Mouse (Mus musculus) urinary bladder, postnatal 0 days (tissue): ENCODE data around the gene Gdi1. TPM values are rescaled to one million over a fixed set of nuclear protein-coding genes. Genes with fewer than 3 reads are reported as not detected.

ENCODE experiments used
- microRNA-seq: library from miRNA; unstranded; fragments of <30 nt; microRNA quantifications from one replicate; pipeline ENCODE4, GENCODE M21; 2016
- polyA plus RNA-seq: library from polyadenylated mRNA; unstranded; fragments of >200 nt; fragmentation: Nextera tagmentation; extraction: Ambion mirVana; gene quantifications from 2 replicates; pipeline ENCODE4 v1.2.1, GENCODE M21; 2015

The Gdi1 gene
- 106 and 112 TPM in 2 replicates for polyA plus RNA-seq

DNA sequence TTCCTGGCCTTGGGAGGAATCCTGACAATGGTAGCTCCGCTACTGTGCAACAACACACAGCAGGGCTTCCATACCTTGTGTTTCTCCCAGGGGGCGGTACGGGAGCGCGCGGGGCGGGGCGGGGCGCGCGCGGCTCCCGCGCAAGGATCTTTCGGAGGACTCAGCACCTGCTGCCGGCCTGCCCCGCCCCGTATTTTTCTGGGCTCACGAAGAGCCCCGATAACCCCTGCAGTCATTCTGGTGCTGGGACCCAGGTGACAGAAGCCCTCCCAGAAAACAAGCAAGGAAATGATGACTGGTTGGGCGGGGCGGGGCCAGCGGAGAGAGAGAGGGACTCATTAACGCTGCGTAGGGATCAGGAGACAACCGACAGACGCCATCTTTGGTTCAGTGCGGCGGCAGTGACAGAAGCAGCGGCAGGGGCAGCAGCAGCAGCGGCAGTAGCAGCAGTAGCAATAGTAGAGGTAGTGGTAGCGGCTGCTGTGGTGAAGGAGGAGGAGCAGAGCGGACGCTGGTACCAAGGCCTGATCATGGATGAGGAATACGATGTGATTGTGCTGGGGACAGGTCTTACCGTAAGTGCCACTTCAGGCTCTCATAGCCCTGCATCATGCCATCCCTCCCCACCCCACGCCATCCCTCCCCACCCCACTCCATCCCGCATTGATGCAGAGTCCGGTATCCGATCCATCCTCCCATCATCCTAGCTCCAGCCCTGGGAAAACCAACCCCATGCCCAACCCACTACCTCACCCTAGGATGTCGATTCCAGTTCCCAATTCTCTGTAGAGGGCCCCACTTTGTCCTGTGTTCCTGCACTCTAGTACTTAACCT, at the start of gene Gdi1:
Gene Gdi1, plus strand, starts transcription at position 132 of the 834 bp plus-strand sequence.

DNA sequence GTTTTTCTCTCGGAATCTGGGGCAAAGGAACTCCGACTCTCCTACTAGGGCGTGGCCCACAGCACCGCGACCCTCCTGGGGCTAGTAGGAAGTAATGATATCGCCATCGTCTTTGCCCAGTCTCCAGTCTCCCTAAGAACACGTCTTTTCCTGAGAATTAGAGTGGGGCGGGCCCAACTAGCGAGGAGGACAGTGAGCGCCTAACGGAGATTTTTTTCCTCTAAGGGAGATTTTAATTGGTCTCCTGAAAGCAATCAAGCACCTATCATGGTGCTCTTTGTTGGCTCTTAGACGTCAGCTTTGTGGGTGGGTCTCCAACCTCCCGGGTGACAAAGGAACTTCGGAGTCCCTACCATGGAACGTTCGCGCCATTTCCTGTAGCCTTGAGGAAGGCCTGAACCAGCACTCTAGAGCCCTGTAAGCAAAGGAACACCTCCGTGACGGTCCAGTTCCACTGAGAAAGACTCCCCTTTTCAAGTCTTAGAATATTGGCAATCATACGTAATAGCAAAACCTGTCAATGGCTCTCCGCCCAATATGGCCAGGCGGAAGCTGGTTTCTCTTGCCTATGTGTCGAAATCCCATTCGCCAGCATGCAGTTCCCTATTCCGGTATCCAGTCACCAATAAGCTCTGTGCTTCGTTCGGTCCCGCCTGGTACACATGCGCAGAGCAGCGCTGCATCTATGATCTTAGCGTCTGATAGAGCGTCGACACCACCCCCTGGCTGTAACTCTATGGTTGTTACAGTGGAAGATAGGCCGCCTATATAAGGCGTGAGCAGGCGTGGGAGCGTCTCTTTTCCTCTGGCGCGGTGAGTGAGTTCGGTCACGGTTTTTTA, 34.5 kb upstream of the Gdi1 start, which contains the start of gene Rpl10:
Gene Rpl10, plus strand, starts transcription at position 751 of the 840 bp plus-strand sequence.

DNA sequence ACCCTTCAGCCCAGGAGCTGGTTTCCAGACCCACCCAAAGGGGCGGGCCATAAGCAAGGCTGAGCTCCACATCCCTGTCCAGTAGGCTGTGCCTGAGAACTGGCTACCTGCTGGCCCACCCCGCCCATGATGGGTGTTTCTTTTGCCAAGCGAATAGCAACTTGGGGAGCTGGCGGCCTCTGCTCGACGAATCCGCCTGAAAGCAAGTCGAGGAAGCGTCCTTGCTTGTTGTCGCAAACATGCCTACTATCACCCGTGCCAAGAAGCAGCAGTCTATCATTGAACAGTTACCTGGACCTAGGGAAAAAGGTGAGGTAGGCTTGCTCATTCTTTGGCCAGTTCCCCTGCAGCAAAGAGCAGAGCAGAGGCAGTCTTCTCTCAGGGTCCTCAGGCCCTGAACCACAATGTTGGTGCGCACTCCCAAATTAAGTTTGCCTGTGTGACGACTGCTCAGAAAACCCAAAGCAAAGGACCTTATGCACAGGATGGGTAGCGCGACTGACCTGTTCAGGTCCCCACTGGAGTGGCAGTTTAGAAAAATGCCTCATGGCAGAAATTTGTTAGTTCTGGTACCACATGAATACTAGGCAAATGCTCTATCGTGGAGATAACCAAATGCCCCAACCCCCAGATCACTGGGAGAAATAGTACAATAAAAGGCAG, 22.9 kb upstream of the Gdi1 start, which contains the start of the genes Taz and Dnase1l1:
Gene Taz, plus strand, starts transcription at position 181 of the 663 bp plus-strand sequence.
Gene Dnase1l1, minus strand, starts transcription at position 606 of the 663 bp plus-strand sequence.

GRCm38 (mm10) chrX:74296538-74297448, 8.0 kb upstream of the Gdi1 start, which contains the start of gene Atp6ap1:
TSS of gene Atp6ap1 (plus strand) at chrX:74297097.

DNA sequence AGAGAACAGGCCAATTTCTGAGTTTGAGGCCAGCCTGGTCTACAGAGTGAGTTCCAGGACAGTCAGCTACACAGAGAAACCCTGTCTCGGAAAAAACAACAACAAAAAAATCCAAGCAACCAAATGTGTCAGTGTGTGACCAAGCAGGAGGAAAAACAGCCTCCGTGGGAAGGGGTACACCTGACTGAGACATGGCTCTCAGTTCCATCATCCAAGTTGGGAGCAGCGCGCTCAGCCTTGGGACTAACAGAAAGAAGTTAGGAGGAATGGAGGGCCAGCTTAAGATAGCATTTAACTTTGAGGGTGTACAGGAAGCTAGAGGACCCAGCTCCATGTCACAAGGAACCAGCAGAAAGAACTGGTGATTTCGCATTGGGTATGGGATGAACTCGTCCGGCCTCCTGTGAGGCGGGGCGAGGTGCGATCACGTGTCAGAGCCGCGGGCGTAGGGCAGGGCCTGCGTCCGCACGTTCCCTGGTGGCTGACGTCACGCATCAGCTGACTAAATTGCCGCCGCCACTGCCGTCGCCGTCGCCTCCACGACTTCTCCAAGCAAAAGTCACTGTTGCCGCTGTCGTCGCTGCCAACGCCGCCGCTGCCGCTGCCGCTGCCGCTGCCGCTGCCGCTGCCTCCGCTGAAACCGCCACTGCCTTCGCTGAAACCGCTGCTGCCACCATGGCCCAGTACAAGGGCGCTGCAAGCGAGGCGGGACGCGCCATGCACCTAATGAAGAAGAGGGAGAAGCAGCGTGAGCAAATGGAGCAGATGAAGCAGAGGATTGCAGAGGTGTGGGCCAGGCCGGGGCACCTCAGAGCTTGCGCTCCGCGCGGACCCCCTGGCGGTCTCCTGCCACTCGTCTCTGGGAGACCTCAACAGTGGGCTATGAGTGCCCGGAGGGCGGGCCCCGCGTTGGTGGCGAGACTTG, 8.0 kb downstream of the Gdi1 start, which contains the start of gene Fam50a:
Gene Fam50a, plus strand, starts transcription at position 494 of the 925 bp plus-strand sequence.

DNA sequence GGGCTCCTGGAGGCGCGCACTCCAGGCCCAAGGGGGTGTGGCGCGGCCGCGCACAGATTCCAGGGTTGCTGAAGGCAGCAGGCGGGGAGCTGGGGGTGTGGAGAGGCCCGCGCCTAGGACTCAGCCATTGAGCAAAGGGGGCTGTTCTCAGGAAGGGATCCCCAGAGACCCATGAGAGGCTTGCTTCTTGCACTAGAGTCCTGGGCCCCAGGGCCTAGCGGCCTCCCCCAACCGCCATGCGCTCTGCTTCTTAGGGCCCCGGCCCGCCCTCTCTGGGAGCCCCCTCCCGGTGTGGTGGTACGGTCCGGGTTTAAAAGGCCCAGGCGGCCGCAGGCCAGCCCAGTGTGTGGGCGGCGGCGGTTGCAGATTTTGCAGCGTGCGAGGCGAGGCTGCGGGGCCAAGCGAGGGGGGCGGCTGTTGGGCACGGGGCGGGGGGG, 23.9 kb downstream of the Gdi1 start, which contains the start of gene Plxna3:
Gene Plxna3, plus strand, starts transcription at position 342 of the 437 bp plus-strand sequence.

DNA sequence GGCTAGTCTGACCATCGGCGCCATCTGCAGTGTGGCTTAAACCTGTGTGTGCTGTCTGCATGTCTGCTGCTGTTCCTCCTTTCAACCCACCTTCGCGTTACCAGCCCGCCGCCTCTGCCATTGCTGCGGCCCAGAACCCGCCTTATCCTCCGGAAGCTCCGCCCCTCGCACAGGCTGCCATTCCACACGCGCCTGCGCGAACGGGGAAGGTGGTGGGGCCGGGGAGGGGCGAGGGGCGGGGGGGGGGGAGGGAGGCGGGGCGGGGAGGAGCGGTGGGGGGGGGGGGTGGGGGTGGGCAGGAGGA, 48.6 kb downstream of the Gdi1 start, which contains the start of gene Lage3:
Gene Lage3, minus strand, starts transcription at position 152 of the 304 bp plus-strand sequence.

Small RNAs within 50 kb of the gene (microRNA-seq; reads per million reads assigned to microRNA genes)
- 1.2 reads per million for gene Mir7091
- 0.93 reads per million for gene Mir7092

Other genes with a start within 250 kb of the Gdi1 start
- gene Opn1mw, start 177.5 kb upstream of the Gdi1 start, polyA plus RNA-seq: not detected in 2 replicates
- 8.5 and 9.1 TPM in 2 replicates for gene Mecp2, start 169.6 kb upstream of the Gdi1 start, polyA plus RNA-seq
- not detected in 2 replicates for gene Tex28, start 137.2 kb upstream of the Gdi1 start, polyA plus RNA-seq
- 0.10 and 0.16 TPM in 2 replicates for gene Tktl1, start 127.7 kb upstream of the Gdi1 start, polyA plus RNA-seq
- gene Flna, start 55.2 kb upstream of the Gdi1 start, polyA plus RNA-seq: 1,264 and 1,315 TPM in 2 replicates
- 27.8 and 28.9 TPM in 2 replicates for gene Emd, start 50.3 kb upstream of the Gdi1 start, polyA plus RNA-seq
- gene Rpl10, start 34.2 kb upstream of the Gdi1 start, polyA plus RNA-seq: 802 and 865 TPM in 2 replicates
- 50.5 and 56.1 TPM in 2 replicates for gene Taz, start 23.1 kb upstream of the Gdi1 start, polyA plus RNA-seq
- 18.6 and 20.0 TPM in 2 replicates for gene Dnase1l1, start 22.7 kb upstream of the Gdi1 start, polyA plus RNA-seq
- 97.3 and 109 TPM in 2 replicates for gene Atp6ap1, start 7.9 kb upstream of the Gdi1 start, polyA plus RNA-seq
- gene Fam50a, start 8.0 kb downstream of the Gdi1 start, polyA plus RNA-seq: 38.8 and 45.1 TPM in 2 replicates
- gene Plxna3, start 24.1 kb downstream of the Gdi1 start, polyA plus RNA-seq: 2.2 and 2.3 TPM in 2 replicates
- 74.8 and 80.3 TPM in 2 replicates for gene Lage3, start 48.6 kb downstream of the Gdi1 start, polyA plus RNA-seq
- 65.4 and 70.7 TPM in 2 replicates for gene Ubl4a, start 68.2 kb downstream of the Gdi1 start, polyA plus RNA-seq
- 18.1 and 19.6 TPM in 2 replicates for gene Slc10a3, start 68.4 kb downstream of the Gdi1 start, polyA plus RNA-seq
- gene Fam3a, start 88.3 kb downstream of the Gdi1 start, polyA plus RNA-seq: 27.6 and 28.2 TPM in 2 replicates
- gene Ikbkg, start 88.3 kb downstream of the Gdi1 start, polyA plus RNA-seq: 17.3 and 17.9 TPM in 2 replicates
- 61.1 and 65.3 TPM in 2 replicates for gene G6pdx, start 124.2 kb downstream of the Gdi1 start, polyA plus RNA-seq
- not detected in 2 replicates for gene Gm6880, start 176.4 kb downstream of the Gdi1 start, polyA plus RNA-seq